Mouse (Mus musculus) neutrophil, adult 65 days (primary cell): Measurements from ENCODE around the gene Cers4. TPM values are rescaled to one million over a fixed set of nuclear protein-coding genes. Genes with fewer than 3 reads are reported as not detected.

ENCODE experiments used
- total RNA-seq: library from RNA; stranded (reverse); gene quantifications from 2 replicates; pipeline ENCODE4 v1.2.4, GENCODE M21; 2023

Cers4 gene
- 2.7 and 4.5 TPM in 2 replicates for total RNA-seq

GRCm38 (mm10) chr8:4492851-4493685, at the start of gene Cers4:
Gene Cers4, plus strand, starts transcription at chr8:4493026.

Other genes with a start within 250 kb of the Cers4 start
- 6.8 and 13.2 TPM in 2 replicates for gene Tgfbr3l, start 244.8 kb upstream of the Cers4 start, total RNA-seq
- gene Snapc2, start 239.9 kb upstream of the Cers4 start, total RNA-seq: 11.4 and 12.5 TPM in 2 replicates
- 0.34 and 0.51 TPM in 2 replicates for gene Ctxn1, start 233.8 kb upstream of the Cers4 start, total RNA-seq
- gene Timm44, start 217.1 kb upstream of the Cers4 start, total RNA-seq: 35.0 and 36.3 TPM in 2 replicates
- 9.1 and 10.6 TPM in 2 replicates for gene Ccl25, start 167.8 kb upstream of the Cers4 start, total RNA-seq
- 60.7 and 69.5 TPM in 2 replicates for gene Elavl1, start 167.6 kb upstream of the Cers4 start, total RNA-seq
- gene Zfp958, start 120.1 kb downstream of the Cers4 start, total RNA-seq: 2.4 and 4.0 TPM in 2 replicates